25 mouse cellular contexts compared by ENCODE assay signal in genomic region chr8:109013577-109013976, GRCm38 (mm10).
DNase-seq lines count a peak whose midpoint lies in the region; ATAC-seq and TF ChIP-seq lines count a peak whose summit lies in the region.
"Had no signal": no experiment of that assay in that cellular context is flagged by ENCODE, and none has a peak within 500 bp of the region (broad histone marks: within the 10 kb centered on the region; RNA-seq: fewer than 3 reads in every experiment).

No protein-coding gene starts in this region.

- no peaks in the 10 kb centered on the region for H3K36me3 ChIP-seq in intestine, postnatal 0 days (ENCODE audit: control insufficient read depth, insufficient read depth)
- H3K36me3 ChIP-seq in intestine, embryonic 15.5 days, result no peaks in the 10 kb centered on the region
- no peaks in the 10 kb centered on the region for H3K36me3 ChIP-seq in liver, embryonic 15.5 days (replicated peaks)
- no peaks in the 10 kb centered on the region for H3K36me3 ChIP-seq in liver, embryonic 12.5 days
- H3K36me3 ChIP-seq in limb, embryonic 10.5 days, result no peaks in the 10 kb centered on the region
- H3K36me3 ChIP-seq: embryonic facial prominence, embryonic 12.5 days; embryonic facial prominence, embryonic 15.5 days; G1E; hindbrain, embryonic 13.5 days had no signal

- TF ChIP-seq CTCF in intestine, postnatal 0 days (IDR thresholded peaks at IDR 0.05; ENCODE audit: low read depth), result no peak

- no peak overlapping the region for H3K9ac ChIP-seq in intestine, postnatal 0 days (ENCODE audit: low read depth, low read length)
- H3K9ac ChIP-seq in intestine, embryonic 15.5 days, result no peak overlapping the region
- no peak overlapping the region for H3K9ac ChIP-seq in liver, embryonic 15.5 days
- H3K9ac ChIP-seq in liver, embryonic 12.5 days, result no peak overlapping the region
- H3K9ac ChIP-seq: embryonic facial prominence, embryonic 12.5 days; embryonic facial prominence, embryonic 15.5 days; forebrain, postnatal 0 days; hindbrain, embryonic 13.5 days had no signal

- H3K4me2 ChIP-seq in intestine, postnatal 0 days (replicated peaks; ENCODE audit: low read depth), result no peak overlapping the region
- H3K4me2 ChIP-seq in intestine, embryonic 15.5 days (replicated peaks), result no peak overlapping the region
- H3K4me2 ChIP-seq in liver, embryonic 15.5 days, result no peak overlapping the region
- no peak overlapping the region for H3K4me2 ChIP-seq in liver, embryonic 12.5 days
- H3K4me2 ChIP-seq: embryonic facial prominence, embryonic 12.5 days; embryonic facial prominence, embryonic 15.5 days; heart, embryonic 11.5 days; hindbrain, embryonic 13.5 days had no signal

- no peaks in the 10 kb centered on the region; the same call in 1 of the 2 replicates for H3K4me1 ChIP-seq in intestine, postnatal 0 days (replicated peaks; ENCODE audit: control insufficient read depth, insufficient read depth, low read length)
- H3K4me1 ChIP-seq in intestine, embryonic 15.5 days (replicated peaks), result no peaks in the 10 kb centered on the region
- peaks cover 5% of the 10 kb centered on the region; the same call in 1 of the 2 replicates for H3K4me1 ChIP-seq in liver, embryonic 15.5 days (replicated peaks)
- H3K4me1 ChIP-seq in liver, embryonic 12.5 days, result no peaks in the 10 kb centered on the region
- peaks cover 25% of the 10 kb centered on the region for H3K4me1 ChIP-seq in limb, embryonic 10.5 days
- H3K4me1 ChIP-seq: embryonic facial prominence, embryonic 12.5 days; embryonic facial prominence, embryonic 15.5 days had no signal

- no peaks in the 10 kb centered on the region for H3K9me3 ChIP-seq in intestine, postnatal 0 days (ENCODE audit: control insufficient read depth)
- no peaks in the 10 kb centered on the region for H3K9me3 ChIP-seq in intestine, embryonic 15.5 days
- H3K9me3 ChIP-seq in liver, embryonic 15.5 days (replicated peaks), result no peaks in the 10 kb centered on the region
- no peaks in the 10 kb centered on the region for H3K9me3 ChIP-seq in liver, embryonic 12.5 days (replicated peaks)
- H3K9me3 ChIP-seq in limb, embryonic 10.5 days (replicated peaks), result no peaks in the 10 kb centered on the region
- H3K9me3 ChIP-seq: embryonic facial prominence, embryonic 12.5 days; embryonic facial prominence, embryonic 15.5 days; hindbrain, embryonic 13.5 days had no signal

- H3K4me3 ChIP-seq in intestine, postnatal 0 days (ENCODE audit: low read depth, low read length), result no peak overlapping the region
- no peak overlapping the region for H3K4me3 ChIP-seq in intestine, embryonic 15.5 days (replicated peaks)
- no peak overlapping the region for H3K4me3 ChIP-seq in liver, embryonic 15.5 days (replicated peaks)
- no peak overlapping the region for H3K4me3 ChIP-seq in liver, embryonic 12.5 days
- no peak overlapping the region for H3K4me3 ChIP-seq in limb, embryonic 10.5 days
- H3K4me3 ChIP-seq: embryonic facial prominence, embryonic 12.5 days; embryonic facial prominence, embryonic 15.5 days; gastrocnemius, adult 2 months; hindbrain, embryonic 13.5 days had no signal

- ATAC-seq in intestine, postnatal 0 days, result peak; percentile 91
- no peak for ATAC-seq in intestine, embryonic 15.5 days
- peak; percentile 49 for ATAC-seq in liver, embryonic 15.5 days (ENCODE audit: insufficient read depth)
- ATAC-seq in liver, embryonic 12.5 days, result no peak
- ATAC-seq: forebrain, embryonic 14.5 days; forebrain, postnatal 0 days; hindbrain, postnatal 0 days; Patski had no signal

- peak overlapping the region; percentile 66 for H3K27ac ChIP-seq in intestine, postnatal 0 days (ENCODE audit: low read depth, low read length)
- H3K27ac ChIP-seq in intestine, embryonic 15.5 days, result no peak overlapping the region
- H3K27ac ChIP-seq in liver, embryonic 15.5 days (replicated peaks), result no peak overlapping the region
- H3K27ac ChIP-seq in liver, embryonic 12.5 days, result no peak overlapping the region
- 0 out of 2 replicates have a peak overlapping the region, but pooled peaks have one; percentile 12 for H3K27ac ChIP-seq in limb, embryonic 10.5 days
- H3K27ac ChIP-seq: embryonic facial prominence, embryonic 15.5 days; gastrocnemius, adult 2 months; hindbrain, postnatal 0 days had no signal

- H3K27me3 ChIP-seq in intestine, postnatal 0 days (replicated peaks; ENCODE audit: control insufficient read depth, insufficient read depth, low read length), result no peaks in the 10 kb centered on the region
- no peaks in the 10 kb centered on the region for H3K27me3 ChIP-seq in intestine, embryonic 15.5 days (replicated peaks)
- no peaks in the 10 kb centered on the region for H3K27me3 ChIP-seq in liver, embryonic 15.5 days
- H3K27me3 ChIP-seq in liver, embryonic 12.5 days (replicated peaks), result no peaks in the 10 kb centered on the region
- H3K27me3 ChIP-seq in limb, embryonic 10.5 days (ENCODE audit: low read depth, poor library complexity, severe bottlenecking), result no peaks in the 10 kb centered on the region
- H3K27me3 ChIP-seq: CH12.LX; embryonic facial prominence, embryonic 12.5 days; embryonic facial prominence, embryonic 15.5 days; hindbrain, embryonic 13.5 days had no signal

- 49% methylated on average over 7 of the region's 7 CpGs for WGBS in intestine, postnatal 0 days
- WGBS in intestine, embryonic 15.5 days, result 75% methylated on average over 7 of the region's 7 CpGs
- WGBS in liver, embryonic 15.5 days (ENCODE audit: insufficient replicate concordance), result 49% methylated on average over 7 of the region's 7 CpGs
- 49% methylated on average over 7 of the region's 7 CpGs for WGBS in liver, embryonic 12.5 days (ENCODE audit: insufficient replicate concordance)
- 76% methylated on average over 7 of the region's 7 CpGs for WGBS in limb, embryonic 10.5 days

- DNase-seq in limb, embryonic 10.5 days (ENCODE audit: low spot score), result no peak
- DNase-seq in cerebellum, adult 9-10 months, result no peak
- DNase-seq: adrenal gland, postnatal 10 days; adrenal gland, postnatal 36 days; B cell, adult 2 months; cerebellum, adult 18-20 months; cerebellum, adult 9-11 months; cerebellum, postnatal 25 days; forebrain, postnatal 0 days; gastrocnemius, adult 2 months; gastrocnemius, postnatal 14 days; heart, adult 11 months had no signal

Comparison
In these comparisons a context has a peak if more than half of its experiments do, and no peak if none do; other contexts are left out.
1. ATAC-seq: peak in intestine, postnatal 0 days (single experiment) and liver, embryonic 15.5 days (single experiment); none in intestine, embryonic 15.5 days (single experiment) and liver, embryonic 12.5 days (single experiment).
2. H3K27ac ChIP-seq: peak in intestine, postnatal 0 days (single experiment) and limb, embryonic 10.5 days (single experiment); none in intestine, embryonic 15.5 days (single experiment), liver, embryonic 15.5 days (single experiment) and liver, embryonic 12.5 days (single experiment).